Mouse (Mus musculus) T-helper 17 cell (primary cell): ENCODE measurements at regions not wholly inside any gene's neighbourhood (a gene's known extent, or its start where the extent isn't known, plus 50 kb on each side); places are given as distances from the start of the nearest gene placed in this dataset.

ENCODE experiments used
- in situ Hi-C, 2 experiments: fragments of 300-600 bp; cut with MboI, MseI; formaldehyde crosslinking; loops; 1 replicate in 1 of 2; 2 replicates in 1 of 2; pipeline ENCODE4 v1.15.1; 2025; ENCODE audit warnings: high pct_unique_total_duplicates in 2 of 2

DNA sequence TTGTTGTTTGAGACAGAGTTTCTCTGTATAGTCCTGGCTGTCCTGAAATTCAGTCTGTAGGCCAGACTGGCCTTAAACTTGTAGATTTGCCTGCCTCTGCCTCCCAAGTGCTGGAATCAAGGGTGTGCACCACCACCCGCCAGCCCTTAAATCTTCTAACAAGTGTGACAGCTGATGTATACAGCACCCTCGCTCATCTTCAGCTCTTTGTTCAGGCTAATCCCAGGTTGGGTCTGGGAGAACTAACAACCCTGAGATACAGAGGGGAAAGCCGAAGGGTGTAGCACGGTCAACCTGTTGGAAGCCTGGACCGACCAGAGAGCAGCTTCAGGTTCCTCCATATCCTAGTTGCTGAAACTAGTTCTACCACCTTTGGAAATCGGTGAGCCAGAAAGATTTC, 99.0 kb downstream of the Tmem30b start:
- in situ Hi-C loops = no loop called here

DNA sequence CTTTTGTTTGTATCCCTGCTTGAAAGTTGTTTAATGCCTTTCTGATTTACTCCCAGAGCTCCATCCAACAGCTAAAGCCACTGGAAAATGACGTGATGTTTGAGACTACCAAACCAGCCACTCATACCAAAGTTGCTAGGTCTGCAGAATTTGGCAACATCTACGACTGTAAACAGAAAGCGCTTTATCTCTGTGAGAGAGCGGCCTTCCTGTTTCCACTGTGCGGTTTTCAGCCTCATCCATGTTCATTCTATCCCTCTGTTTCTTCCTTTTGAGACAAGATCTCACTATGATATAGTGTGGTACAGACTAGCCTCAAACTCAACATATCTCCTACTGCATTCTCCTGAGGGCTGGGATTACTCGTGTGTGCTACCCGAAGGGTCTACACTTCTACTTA, 100.0 kb downstream of the Tmem30b start:
- in situ Hi-C loops = no loop called here

DNA sequence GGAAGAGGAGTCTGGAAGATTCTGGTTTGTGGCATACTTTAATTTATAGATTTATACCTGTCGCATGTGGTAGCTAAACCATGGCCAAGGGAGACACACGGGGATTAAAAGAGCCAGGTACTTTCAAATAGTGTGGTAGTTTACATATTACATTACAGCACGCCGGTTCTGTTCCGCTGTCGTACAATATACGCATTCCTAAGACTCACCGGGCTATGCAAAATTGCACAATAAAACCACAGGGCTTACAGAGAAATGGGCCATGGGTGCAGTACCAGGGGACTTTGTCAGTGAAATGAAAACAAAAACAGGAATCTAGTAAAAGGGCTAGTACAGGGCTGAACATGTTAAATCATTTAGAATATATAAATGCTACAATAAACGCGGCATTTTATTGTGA, 100.6 kb downstream of the Tmem30b start:
- in situ Hi-C loops = no loop called here

DNA sequence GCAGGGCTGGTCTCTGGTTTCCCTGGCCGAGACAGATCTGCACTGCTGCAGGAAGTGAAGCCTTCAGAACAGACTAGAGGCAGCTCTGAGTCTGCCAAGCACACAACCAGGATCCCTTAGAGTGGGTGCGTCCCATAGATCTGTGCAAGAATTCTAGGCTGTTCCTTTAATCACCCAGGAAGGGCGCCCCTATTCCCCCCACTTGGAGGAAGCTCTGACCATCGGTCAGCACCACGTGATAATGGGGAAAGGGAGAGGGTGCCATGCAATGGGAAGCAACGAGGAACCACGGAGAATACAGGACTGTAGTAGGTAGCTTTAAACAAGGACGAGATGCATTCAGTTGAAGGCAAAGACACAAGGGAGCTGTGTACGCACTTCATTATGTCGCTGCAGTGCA, 101.1 kb downstream of the Tmem30b start:
- in situ Hi-C loops = no loop called here

DNA sequence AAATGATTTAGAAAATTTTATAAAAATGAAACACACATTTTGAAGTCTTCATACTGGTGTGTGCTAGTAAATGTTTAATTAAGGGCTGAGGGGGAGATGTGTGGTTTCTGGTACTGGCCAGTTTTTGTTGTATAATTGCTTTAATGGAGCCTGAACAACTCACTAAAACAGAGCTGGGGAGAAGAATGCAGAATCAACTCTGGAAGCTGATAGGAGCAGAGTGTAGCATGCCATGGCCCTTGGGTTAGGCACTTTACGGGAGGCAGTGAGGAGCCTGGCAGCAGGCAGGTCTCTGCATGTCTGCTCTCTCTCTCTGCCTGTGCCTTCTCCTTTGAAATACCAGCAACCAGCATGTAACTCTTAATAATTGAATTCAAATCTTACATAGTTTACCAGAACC, 104.9 kb downstream of the Tmem30b start:
- in situ Hi-C loops = no loop called here

DNA sequence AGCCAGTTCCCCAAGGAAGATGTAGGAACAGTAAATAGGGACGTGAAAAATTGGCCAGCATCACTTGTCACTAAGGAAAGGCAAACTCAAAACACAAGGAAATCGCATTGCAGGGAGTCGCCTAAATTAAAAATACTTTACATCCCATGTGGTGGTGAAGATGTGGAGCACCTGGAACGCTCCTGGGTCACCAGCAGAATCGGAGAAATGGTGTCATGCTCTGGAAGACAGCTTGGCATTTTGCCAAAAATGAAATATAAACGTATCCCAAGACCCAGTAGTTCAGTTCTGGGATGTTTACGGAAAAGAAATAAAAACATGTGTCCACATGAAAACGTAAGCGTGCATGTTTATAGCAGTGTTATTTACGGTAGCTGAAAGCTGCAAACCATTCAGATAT, 111.5 kb downstream of the Tmem30b start:
- in situ Hi-C loops = no loop called here

DNA sequence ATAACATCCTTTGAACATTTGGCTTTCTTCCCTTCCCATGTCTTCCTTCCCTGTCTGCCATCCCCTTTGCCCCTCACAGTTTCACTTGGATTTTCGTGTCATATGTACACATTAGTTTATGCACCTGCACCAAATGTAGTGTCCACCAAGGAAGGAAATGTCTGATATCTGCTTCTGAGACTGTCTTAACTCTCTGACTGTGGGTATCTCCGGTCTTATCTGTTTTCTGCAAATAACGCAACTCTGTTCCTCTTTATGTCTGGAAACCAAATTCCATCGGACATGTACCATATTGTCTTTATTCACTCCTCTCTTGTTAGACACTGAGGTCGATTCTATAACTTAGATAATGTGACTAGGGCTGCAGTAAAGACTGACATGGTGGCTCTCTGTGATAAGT, 113.6 kb downstream of the Tmem30b start:
- in situ Hi-C loops = no loop called here

DNA sequence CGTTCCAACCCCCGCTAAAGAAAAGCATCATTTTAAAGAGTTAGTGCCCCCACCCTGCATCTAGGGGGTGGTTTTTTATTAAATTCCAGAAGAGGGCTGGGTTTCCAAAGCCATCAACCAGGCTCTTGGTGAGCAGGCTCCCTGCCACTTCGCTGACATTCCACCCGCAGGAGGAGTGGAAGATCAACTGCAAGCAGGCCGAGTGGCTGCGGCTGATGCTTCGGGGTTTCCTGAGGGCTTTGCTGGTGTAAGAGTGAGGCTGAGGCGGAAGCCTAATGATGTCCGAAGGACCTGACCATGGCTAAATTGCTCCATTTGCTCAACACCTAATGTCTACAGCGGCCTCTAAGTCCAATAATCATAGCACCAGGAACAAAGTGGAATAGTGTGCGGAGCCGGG, 118.0 kb downstream of the Tmem30b start:
- in situ Hi-C loops = no loop called here

DNA sequence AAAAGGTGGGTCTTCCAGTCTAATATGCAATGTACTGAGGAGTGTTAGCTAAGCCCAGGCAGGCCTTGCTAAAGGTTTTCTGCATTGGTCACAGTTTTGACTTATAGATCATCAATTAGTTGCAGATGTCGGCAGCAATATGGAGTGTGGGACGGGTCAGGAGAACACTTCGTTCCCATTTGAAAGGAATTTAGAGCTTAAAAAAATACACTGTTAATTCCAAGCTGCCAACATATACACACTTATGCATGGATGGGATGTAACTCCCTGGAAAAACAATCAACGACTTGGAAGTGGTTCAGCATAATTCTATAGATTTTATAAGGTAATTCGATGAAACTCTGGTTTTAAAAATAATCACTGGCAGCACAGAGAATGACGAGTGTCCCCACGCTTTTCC, 121.4 kb downstream of the Tmem30b start:
- in situ Hi-C loops = no loop called here

DNA sequence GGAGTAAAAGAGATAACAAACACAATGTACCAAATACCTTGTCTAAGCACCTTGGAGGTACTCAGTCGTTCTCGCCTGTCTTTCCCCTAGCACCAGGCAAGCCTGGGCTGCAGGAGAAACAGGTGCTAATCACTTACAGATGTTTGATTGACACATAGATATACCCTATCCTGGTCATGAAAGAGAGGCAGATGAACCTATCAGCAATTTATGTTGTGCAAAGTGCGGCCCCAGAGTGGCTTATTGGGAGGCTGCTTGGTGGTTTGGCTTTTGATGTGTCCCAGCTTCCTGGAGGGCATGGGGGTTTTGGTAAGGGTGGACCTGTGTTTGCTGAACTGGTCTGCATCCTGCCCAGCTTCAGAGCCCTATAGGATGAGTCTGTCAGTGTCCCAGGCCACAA, 129.1 kb downstream of the Tmem30b start:
- in situ Hi-C loops = no loop called here

DNA sequence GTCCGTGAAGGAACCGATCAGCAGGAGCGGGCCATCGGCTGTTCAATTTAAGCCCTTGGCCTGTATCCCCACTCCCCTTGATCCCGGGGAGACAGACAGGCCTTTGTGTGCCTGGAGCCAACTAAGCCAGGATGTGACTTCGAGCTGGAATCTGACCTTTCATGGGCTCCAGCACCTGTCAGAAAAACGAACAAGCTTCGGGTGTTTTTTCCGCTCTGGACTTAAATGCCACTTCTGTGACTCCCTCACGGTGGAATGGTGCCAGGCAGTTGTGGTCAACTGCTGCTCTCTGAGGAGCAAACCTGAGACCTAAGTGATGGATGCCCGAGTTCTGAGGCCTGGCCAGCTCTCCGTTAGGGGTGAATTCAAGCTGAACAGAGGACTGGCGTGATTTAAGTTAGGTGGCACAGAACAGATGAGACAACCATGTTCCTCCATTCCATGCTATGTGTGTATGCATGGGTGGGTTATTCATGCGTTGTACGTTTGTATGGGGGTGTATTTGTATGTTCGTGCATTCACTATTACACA, 129.8 kb downstream of the Tmem30b start:
- in situ Hi-C loops = no loop called here

DNA sequence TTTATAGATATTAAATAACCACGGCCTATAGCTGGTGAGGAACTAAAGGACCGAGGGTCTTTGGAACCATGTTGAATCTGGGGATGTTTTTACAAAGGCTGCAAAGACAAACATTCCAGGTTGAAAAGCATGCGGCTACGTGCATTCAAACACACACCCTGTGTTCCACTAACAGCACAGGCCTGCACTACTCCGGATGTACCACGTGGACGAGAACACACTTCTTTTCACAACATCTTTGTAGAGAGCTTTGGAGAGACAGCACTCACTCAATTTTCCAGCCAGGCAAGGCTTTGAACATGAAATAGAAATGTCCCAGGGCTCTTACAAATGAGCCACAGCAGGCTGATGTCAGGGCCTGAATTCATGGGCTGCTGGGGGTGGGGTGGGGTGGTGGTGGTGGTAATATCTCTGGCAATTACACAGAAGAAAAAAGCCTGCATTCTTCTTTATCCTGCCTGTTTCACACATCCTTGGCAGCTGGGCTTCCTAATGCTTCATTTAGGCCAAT, 129.3 kb downstream of the Slc38a6 start:
- in situ Hi-C loops = no loop called here

DNA sequence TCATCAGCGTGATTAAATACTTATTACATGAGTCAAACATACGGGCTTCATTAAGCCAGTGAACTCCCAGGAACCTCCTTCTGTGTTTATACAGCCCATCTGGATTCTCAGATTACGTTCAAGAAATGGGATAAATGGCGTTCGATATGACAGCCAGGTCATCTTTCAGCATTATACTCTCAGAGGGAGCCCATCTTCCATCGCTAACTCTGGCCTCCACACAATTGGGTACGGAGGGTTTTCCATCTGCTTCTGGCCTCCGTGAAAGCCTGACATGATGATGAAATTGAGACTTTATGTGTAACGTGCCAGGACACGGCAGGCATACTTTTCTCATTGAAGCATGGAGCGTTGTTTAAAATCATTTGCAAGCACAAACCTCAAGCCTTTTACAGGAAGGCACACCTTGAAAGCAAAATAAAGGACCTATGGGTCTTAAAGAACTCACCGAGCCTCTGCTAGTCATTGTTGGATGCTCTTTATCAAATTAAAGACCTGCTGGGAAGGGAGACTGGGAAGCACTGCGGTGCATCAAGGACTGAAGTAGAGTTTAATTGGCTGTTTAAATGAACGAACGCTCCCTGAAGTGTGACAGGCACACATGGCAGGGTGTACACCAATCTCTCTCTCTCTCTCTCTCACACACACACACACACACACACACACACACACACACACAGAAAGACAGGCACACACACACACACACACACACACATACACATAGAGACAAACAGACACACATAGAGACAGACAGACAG, 127.0 kb downstream of the Slc38a6 start:
- in situ Hi-C loops = no loop called here

DNA sequence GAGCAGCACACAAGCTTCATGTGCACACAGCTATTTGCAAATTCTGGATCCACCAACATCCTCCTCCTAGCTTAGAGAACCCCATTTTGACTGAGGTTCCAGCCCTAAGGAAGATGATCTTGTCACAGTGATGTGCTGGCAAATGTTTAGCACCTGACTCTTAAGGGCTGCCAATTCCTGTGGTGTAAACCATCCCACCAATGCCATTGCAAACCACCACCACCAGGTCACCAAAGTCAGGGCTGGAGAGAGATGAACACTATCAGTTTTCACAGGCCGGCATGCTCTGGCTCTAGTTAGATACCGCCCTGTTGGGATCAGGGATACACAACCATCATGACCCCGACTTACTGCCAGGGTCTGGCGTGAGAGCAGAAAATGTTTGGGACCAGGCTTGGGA, 125.9 kb downstream of the Slc38a6 start:
- in situ Hi-C loops = no loop called here

DNA sequence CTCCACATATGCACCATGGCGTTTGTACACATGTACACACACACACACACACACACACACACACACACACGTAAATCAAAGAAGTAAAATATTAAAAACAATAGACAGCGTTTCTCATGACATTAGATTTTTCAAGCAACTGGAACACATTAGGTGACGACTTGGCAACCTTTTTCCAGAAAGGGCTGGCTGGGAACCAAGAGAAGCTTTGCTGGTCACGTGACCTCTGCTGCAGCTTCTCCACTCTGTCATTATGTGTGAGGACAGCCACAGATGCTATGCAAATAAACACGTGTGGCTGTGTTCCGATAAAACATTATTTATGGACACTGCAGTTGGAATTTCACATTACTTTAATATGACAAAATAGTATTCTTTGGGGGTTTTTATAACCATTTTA, 124.3 kb downstream of the Slc38a6 start:
- in situ Hi-C loops = no loop called here

DNA sequence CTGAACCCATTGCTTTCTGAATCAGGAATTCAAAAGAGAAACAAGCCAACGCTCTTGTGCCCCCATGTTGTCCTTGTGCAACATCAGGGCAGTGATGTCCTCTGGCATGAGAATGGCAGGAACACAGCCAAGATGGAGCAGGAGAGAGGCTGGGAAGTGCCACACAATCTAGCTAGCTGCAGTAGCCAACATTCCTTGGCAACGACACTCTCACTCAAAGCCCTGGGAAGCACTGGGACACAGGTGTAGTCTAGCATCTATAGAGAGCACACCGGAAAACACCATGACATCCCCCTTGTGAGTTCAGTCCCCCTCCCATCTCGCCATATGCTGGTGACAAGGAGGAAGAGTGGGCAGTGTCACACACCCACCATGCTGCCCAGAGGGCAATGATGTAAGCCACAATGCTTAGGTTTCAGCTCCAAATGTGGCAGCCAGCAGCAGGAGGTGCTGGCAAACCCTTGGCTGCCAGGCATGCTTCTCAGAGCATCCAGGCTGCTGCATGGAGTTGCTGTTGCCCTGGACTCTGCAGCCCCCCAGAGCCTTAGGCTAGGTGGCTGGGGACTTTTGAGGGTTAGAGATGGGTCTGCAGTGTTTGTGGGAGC, 123.0 kb downstream of the Slc38a6 start:
- in situ Hi-C loops = no loop called here

DNA sequence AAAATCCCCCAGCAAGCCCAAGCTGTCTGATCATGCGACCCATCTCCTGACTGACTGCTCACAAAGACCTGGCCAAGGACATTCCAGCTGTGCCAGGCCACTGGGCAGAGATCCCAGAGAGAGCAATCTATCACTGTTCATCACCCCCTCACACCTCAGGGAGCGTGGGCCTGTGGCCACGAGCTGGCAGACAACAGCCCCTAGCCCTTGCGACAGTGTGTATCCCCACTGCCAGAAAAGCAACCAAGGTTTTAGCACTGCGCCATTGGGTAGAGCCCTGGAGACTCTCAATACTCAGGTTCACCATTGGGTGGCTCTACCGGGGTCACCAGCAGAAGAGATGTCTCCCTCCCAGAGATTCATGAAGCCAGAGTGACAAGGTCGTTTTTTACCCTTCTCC, 122.0 kb downstream of the Slc38a6 start:
- in situ Hi-C loops = no loop called here

DNA sequence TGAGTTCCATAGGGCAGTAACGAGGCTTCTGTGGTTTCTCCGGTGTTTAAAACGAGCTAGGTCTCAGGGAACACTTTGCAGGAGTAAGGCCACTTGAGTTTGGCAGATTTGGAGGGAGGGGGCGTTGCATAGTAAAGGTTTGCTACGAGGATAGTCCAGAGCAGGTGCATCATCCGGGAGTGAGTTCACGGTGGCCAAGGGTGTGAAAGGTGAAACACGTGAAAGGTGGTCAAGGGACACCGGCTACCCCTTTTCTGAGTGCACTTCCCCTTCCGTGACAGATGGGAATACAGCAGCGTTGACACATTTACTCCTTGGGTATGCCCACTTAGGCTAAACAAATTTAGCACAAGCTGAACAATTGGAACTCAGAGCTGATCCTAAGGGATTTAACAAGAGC, 121.6 kb downstream of the Slc38a6 start:
- in situ Hi-C loops = no loop called here

DNA sequence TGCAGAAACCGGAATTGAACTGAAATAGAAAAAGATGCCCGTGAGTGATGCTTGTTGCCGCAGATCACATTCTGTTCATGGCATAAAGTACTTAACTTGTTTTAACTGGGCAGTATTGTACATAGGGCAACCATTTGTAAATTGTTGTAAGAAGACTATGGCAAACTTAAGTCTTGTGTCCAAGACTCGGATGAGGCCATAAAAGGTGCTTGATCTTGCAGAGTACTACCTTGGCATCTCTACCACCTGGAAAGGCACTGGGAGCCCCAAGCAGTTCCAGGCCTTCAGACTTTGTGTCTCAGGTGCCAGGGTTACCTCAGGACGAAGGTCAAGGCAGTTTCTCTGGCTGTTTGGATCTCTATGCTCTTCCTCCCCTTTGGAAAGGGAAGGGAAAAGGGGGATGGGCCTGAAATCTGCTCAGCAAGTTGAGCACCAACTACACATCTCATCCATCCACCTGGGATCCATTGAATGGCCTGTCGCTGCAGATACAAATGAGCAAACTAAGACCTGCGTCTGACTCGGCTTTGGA, 120.0 kb downstream of the Slc38a6 start:
- in situ Hi-C loops = no loop called here

DNA sequence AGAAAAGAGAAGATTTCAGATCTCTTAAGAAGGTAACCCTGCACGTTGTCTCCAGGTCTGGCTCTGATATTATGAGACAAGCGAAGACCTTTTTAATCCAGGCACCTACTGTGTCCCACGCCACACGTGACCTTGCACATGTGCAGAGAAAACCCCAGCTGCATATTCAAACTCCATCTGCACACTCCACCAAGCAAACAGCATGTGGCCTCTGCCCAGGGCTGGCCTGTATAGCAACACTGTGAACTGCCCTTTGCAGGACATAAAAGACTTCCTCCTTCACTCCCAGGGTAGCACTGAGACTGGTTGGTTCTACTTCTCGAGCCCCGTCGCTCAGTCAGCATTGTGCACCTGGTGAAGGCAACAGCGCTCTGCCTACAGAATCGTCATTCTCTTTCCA, 119.0 kb downstream of the Slc38a6 start:
- in situ Hi-C loops = no loop called here

DNA sequence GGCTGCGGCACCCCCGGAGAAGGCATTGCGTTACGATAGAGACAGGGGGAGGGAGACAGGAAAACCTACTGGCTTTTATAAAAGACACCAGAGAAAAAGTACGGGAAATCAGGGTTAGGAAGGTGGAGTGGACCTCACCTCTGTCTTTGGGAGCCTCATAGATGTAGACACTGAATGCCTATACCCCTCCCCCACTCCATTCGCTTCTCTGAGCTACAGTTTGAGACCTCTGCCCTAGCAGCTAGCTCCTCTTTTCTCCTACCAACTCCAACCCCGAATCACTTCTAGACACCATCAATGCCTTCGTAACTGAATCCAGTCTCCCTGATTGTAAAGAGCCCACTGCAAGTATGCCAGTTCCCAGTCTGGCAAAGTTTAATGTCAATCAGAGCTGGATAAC, 118.5 kb downstream of the Slc38a6 start:
- in situ Hi-C loops = no loop called here

DNA sequence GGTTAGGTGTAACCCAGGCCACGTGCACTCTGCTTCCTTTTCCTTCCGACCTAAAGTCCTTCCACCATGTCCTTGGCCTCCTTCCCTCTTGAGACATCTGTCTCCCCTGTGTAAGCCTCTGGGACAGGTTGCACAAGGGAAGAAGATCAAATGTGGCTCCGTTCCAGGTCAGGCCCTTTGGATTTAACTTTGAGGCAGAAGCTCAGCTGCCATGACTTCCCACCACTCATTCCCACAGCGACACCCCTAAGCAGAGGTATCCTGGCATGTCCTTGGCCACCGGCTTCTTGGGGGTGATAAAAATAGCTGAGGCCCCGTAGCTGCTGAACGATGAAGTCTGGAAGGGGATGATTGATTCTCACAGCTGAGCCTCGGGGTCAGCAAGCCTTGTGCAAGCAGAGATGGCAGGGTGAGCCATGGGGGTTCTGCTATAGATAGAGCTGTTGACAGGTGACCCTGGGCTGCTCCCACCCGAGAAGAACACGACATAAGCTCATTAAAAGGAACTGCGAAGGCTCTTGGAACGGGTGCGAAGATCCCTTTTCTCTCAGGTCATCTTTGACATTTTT, 117.4 kb downstream of the Slc38a6 start:
- in situ Hi-C loops = no loop called here
